Mouse (Mus musculus) urinary bladder, postnatal 10 days (tissue): ENCODE measurements around the gene BC029722.
A peak's percentile ranks its signal among the peaks of the same experiment; 100 is the strongest.

Source experiments
- DNase-seq: peaks from one replicate; pipeline ENCODE4 v3.0.0; 2022; ENCODE audit warnings: low spot score

BC029722 gene

DNA sequence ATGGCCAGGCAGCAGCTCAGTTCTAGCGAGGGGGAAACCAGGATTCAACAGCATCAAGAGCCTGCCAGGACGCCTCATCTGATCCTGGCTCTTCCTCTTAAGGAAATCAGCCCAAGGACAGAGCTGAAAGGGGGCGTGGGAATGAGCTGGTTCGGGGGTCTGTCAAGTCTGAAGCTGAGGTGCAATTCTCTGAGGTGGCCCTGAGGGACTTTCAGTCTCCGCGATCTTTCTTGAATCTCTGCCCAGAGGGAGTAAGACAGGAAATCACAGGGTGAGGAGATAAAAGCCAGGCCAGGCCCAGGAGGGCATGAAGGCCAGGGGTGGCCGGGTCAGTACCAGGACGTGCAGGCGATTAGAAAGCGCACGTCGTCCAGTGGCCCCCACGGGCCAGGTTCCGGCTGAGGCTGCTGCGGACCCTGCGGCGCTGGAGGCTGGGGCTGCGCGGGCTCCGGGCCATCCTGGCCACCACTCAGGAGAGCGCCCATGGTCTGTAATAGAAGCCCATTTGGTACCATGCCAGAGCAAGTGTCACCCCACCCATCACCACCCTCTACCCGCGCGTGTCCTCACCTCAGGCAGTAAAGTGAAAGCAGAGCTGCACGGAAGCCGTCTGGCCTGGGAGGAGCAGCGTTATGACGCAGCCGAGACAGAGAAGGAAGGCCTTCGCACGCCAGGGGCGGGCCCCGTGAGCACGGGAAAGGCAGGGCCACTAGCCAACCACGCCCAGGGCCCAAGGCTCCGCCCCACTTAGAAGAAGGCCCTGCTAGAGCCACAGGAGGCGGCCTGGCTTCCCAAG is 432 bp downstream of the BC029722 start:
- peak; percentile 78 for DNase-seq

DNA sequence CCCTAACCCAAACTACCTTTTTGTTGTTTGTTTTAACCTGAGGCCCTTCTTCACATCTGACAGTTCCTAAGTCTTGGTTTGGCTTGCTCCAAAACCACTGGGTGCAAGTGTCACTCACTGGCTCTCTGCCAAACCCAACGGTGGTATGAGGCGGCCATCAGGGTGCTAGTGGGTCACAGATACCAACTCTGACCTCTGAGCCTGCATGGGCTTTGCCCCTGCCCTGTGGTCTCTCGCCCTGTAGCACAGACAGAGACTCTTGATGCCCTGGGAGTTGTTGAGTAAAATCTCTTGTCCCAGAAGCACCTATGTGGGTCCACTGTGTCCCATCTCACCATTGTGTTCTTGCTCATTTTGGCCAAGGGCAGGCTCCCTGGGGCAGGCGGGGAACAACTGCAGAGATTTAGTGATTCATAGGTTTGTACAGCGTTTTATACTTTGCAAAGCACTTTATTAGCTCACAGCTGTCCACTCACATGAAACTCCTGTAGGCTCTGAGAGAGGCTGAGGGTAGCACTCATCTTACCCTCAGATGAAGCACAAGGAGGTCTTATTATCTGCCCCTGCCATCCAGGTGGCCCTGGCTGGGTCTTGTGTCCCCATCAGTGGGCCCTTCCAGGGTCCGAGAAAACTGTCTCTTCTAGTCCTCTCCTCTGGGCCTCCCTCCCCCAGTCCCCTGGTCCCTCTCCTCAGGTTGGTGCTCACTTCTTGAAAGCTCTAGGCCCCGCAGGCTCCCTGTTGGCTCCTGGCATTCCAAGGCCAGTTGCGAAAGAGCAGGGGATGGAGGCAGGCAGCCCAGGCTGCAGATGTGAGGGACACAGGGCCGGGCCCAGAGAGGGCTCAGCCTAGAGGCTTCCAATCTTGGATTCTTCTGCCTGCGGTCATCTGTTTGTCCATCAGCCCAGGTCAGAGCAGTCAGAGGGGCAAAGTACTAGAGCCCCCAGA is 1.7 kb downstream of the BC029722 start:
- DNase-seq = no peak

DNA sequence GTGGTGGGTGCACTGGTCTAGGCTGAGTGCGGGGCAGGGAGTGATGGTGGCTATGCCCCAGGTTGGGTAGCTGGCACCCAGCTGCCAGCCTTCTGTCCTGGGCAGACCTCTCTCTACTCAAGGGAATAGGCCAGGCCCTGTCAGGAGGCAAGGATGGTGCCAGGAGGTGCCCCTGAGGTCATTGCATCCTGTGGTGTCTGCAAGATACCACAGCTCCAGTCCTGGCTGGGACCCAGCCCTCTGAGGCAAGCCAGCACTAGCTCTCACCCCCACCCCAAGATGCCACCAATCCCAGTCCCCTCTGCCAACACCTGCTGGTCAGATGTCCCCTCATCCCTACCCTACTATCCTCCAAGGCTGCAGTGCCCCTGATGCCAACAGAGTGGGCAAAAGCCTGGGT is 3.0 kb downstream of the BC029722 start:
- DNase-seq = no peak

DNA sequence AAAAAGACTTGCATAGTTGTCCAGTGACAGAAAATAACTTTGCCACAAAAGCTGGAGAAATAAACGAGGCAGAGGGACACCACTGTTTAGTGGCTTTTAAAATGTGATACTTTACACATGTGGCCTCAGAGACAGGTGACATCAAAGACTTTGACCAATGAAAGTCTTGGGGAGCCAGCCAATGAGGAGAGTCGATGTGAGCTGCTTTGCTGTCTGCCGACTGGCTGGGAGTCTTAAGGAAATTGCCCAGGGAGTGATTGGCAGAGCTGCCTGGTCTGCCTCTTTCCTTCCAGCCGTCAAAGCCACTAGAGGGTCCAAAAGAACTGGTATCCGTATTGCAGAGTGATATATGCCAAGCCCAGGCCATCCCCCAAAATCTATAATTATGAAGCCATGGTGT is 4.4 kb downstream of the BC029722 start:
- DNase-seq = no peak

DNA sequence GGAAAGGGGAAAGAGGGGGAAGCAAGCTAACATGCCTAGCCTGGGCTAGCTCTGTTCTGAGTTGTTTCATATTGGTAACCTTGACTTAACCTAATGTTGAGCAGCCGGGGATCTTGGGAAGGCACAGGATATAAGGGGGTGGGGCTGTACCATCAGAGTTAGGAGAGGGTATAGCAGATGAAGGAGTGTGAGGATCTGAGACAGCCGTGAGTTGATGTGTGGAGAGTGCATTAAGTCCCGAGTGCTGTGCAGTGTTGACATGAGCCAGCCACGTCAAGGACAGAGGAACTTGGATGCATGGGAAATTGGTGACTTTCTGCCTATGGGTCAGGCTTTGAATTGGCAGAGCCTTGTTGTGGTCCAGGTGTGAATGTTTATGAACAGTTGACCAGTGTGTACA is 6.6 kb downstream of the BC029722 start:
- DNase-seq = no peak

DNA sequence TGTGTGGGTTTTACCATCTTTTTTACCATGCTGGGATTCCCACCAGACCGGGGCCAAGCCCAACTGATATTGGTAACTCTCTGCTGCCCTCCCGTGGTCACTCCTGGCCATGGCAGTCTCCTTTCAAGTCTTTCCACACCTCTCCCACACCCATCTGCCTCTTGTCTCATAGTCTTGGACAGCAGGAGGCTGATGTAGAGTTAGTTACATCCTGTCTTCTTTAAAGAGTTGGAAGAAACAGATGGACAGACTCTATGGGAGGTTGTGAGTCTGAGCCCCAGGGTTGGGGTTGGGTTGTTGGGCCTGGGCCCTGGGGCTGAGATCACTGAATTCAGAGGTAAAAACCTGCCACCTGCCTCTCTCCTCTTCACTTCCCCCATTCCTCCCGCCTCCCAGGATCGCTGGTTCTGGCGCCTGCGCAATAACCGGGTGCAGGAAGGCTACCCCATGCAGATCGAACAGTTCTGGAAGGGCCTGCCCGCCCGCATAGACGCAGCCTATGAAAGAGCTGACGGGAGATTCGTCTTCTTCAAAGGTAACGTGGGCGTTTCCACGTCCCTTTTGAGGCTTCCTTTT is 7.3 kb downstream of the BC029722 start:
- no peak for DNase-seq

DNA sequence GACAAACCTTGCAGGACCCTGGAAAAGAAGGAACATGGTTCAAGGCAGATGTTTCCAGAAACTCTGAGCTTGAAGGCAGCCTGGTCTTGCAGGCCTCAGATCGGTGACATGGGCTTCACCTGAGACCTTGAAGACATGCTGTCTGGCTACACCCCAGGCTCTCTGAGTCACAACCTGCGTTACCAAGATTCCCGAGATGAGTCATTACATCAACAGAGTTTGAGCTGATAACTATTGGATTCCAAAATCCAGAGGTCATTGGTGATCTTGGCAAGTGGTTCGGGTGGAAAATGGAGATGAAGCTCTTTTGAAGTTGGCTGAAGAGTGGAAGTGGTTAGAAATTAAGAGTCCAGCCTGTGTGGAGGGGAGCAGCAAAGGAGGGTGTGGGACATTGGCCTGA is 9.6 kb downstream of the BC029722 start:
- no peak for DNase-seq

DNA sequence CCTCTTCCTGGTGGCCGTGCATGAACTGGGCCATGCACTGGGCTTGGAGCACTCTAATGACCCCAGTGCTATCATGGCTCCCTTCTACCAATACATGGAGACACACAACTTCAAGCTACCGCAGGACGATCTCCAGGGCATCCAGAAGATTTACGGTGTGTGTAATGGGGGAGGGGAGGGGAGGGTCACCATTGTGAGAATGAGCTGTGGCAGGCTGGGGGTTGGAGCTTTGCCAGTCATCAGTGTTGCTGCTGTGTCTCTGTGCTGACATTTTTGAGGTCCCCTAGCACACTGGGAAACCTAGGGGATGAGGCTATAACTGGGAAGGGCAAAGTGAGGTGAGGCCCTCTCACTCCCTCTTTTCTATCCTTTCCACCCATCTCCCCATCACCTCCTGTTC is 11.8 kb downstream of the BC029722 start:
- DNase-seq = no peak

DNA sequence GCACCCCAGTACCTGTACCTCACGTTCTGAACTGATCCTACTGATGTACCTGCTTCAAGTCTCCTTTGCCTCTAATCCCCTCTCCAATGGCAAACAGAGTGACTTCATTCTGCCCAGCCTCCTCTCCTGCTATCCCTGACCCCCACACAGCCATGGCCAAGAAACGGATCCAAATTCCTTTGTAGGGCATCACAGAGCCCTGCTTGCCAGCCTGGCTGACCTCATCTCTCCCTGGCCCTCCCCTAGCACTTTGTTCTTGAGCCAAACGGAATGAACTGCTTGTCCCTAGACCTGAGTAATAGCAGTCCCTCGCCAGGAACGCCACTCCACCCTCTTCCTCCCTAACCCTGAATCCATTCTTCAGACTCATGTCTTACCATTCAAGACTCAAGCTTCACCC is 12.7 kb downstream of the BC029722 start:
- DNase-seq = no peak

DNA sequence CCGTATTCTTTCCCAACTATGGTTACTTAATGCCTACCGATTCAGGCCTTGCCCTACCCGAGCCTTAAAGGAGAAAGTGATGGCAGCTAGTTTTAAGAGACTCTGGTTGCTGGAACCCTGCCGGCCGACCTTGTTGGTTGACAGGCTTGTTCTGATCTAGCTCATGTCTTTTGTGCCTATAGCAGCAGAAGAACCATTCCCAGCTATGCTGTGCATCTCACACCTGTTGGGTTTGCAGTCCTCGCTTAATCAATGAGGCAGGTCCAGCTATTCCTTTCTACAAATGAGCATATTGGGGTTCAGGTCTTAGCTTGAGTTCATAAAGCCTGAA is 13.3 kb downstream of the BC029722 start:
- DNase-seq = no peak

DNA sequence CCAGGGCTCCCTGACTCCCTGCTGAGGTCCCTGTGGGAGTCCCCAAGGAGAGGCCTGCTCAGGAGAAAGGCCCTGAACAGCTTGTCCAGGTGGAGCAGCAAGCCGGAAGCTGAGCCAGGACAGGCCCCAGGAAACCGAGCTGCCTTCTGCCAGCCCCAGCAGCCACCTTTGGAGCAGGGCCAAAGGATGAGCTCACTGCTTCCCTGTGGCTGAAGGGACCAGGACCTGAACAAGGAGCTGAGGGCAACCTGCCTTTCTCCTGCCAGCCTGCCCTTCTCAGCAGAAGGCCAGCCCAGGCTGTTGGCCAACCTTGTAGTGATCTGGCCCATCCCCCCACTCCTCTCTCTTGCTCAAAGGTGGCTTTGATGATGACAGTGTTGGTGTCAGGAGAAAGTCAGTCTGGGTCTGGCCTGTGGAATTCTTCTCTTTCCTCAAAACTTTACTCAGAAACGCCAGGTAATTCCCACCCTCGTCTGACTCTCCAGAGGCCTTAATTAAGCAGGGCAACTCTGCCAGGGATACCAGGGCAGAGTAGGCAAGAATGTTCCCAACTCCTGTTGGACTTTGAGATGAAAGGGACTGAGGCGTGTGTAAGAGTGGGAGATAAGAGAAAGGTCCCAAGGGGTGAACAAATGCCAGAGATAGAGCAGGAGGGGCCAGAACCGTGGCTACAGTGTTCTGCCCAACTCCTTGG is 13.8 kb downstream of the BC029722 start:
- DNase-seq = no peak

DNA sequence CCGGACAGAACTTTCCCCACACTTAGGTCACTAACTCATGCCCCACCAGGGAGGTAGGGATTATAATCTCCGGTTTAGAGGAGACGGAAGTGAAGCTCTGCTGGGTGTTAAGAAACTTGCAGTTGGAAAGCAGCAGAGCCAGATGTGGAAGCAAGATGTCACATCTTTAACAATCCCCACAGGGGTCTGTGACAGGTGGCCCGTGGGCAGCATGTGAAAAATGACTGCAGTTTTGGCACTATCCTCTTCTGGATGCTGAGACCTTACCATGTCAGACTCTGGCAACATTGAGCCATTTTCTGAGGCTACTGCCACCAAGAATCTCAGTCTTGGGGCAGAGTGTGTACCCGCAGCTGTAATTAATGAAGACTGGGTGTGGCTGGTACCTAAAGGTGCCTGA is 15.2 kb downstream of the BC029722 start:
- no peak for DNase-seq

DNA sequence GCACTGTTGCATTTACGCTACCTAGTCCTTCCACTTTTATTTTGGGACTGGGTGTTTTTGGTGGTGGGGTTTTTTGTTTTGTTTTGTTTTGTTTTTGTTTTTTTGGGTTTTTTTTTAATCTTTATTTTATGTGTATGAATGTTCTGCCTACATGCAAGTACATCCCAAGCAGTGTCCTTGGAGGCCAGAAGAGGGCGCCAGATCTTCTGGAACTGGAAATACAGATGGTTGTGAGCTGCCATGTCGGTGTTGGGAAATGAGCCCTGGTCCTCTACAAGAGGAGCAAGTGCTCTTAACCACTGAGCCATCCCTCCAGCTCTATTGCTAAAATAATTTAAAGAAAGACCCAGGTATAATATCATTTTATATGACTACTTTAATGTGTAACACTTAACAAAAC is 16.5 kb downstream of the BC029722 start:
- DNase-seq = no peak

DNA sequence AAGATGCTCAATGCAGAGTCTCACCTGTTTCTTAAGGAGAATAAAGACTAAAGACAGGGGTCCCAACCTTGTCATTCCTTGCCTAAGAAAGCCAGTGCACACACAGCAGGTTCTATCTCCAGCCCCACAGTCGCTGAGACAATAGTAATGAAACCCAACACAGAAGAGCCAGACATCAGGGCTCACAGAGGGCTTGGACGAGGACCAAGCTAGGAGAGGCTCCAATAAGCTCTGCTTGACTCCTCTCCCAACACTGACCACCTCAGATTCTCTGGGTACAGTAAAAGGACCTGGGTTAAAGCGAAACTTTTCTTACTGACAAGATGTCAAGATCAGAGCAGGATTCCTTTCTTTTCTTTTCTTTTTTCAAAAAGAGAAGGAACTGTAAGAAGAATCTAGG is 20.6 kb downstream of the BC029722 start:
- no peak for DNase-seq

DNA sequence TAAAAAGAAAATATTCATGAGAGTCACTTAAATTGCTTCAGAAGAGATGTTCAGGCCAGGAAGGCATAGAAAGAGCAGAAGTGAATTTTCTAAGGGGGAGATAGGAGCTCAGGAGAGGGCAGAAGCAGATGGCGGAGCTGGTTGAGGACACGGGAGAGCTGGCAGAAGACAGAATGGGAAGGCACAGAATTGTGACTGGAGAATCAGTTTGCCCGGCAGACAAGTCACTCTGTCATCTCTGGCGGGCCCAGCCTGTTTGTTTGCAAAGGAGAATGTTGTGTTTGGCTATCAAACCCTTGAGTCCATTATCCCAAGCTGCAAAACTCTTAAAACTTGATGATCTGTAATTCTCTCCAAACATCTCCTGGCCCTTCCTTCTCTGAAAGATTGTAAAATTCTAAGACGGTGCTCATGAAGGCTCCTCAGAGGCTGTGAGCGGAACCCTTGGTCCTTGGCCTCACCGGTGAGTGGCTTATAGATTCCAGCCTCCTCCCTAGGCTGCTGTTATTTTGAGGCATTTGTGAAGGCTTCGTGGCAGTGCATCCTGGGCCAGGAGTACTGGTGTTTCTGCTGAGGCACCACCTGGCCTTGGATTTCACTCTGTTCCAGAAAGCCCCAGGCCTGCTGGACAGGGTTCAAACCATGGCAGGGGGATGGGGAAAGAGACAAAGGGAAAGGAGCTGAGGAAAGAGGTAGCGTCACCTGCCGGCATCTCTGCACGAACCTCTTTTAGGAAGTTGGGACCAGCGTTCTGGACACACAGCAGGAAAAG is 24.4 kb downstream of the BC029722 start:
- no peak for DNase-seq

DNA sequence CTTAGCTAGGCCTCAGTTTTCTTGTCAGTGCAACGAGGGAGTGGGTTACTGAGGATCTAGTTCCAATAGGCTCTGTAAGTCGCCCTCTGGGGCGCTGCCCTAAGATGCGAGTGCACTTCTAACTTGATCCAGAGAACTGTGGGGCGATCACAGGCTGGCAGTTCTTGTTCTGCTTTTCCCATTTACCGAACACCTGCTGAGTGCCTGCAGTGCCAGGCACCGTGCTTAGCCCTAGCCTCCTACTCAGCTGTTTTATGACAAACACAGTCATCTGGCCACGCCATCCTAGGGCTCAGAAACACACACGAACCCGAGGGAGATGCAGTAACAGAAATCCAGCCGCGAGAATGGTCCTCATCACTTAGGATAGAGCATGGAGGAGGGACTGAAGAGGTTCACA is 26.3 kb downstream of the BC029722 start:
- DNase-seq = no peak

DNA sequence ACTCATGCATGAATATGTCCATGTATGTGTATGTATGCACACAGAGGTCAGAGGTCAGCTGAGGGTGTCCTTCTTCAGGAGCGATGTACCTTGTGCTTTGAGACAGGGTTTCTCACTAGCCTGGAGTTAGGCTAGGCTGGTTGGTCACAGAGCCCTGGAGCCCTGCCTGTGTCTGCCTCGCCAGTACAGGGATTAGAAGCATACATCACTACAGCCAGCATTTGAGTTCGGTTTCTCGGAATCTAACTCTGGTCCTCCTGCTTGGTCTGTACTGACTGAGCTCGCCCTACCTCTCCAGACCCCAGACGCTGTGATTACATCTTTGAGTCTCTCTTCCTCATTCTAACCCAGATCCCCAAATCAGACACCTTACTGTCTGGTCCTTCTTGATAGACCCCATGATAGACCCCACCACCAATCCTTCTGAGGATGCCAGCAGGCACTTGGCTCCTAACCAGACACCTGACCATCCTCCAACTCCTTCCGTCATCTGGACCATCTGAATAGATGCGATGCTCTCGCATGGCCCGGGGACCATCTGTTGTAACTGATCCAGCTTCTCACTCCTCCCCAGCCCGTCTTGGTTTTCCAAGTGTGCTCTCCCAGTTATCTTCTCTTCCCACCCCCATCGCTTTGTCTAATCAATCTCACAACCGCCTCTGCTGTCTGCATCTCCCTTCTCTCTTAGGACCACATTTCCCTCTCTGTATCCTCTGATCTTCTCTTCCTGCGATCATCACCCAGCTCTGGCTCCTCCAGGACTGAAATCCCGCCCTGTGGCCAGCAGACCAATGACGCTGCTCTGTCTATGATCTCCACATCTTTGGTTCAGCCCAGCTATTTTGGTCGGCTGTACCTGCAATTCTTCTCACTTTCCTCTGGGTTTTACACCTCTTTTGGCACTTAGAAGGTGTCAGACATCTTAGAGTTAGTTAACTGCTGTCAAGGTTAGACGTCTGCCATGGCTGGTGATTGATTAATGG is 31.0 kb downstream of the BC029722 start:
- no peak for DNase-seq

DNA sequence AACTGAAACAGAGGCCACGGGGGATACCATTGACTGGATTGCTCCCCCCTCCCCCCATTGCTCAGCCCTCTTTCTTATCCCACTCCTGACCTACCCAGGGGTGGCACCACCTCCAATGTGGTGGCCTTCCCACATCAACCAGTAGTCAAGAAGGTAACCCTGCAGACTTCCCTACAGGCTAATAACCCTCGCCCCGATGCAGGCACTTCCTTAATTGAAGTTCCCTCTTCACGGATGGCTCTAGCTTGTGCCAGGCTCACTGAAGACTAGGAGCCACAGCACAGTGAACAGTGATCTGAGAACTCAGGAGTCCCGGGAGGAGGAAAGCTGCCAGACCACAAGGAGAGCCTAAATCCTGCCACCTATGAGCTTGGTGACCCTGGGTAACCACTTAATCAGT is 32.3 kb downstream of the BC029722 start:
- DNase-seq = no peak

DNA sequence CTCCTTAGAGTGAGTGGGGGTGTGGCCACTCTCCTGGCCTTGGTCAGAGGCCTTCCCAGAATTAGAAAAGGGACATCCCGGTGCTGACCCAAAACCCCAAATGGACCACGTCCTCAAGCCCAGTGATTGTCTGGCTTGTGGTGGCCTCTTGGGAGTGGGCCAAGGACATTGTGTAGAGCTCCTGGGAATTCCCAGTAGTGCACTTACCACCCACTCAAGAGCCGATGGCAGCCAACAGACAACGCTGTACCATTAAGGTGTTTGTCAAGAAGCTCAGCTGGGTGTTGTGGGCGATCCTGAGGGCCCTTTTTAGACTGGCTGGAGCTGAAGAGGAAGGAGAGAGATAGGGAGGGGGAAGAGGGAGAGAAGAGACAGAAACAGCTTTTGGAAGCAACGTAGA is 34.7 kb downstream of the BC029722 start:
- DNase-seq = no peak

DNA sequence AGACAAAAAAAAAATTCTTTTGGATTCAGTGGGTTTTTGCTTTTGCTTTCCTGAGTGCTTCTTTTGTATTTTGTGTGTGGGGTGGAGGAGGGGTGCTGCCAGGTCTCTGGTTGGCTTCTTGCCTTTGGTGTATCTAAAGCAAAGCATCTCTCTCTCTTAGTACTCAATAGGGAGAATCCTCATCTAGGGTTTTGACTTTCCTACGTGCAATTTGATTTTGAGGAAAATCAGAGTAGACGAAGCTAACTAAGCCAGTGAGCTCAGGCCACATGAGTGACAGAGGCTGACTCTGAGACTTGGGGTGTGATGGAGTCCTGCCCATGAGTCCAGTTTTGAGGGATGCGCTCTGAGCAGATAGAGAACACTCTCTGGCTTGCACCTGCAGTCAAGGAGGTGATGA is 39.7 kb downstream of the BC029722 start:
- no peak for DNase-seq

DNA sequence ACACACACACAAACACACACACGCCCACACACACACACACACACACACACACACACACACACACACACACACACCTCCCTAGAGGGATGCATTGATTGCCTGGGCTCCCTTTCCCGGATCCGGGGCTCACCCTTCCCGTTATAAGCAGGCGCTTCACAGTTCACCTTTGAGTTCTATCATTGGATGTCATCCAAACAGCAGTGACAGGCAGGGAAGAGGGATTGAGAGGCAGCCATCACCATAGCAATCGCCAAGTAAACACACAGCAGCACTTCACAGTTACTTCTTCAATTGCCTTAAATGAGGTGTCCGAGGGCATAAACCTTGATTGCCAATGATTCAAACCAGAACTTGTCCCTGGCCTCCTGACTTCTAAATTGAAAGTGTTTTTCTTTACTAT is 40.2 kb downstream of the BC029722 start:
- no peak for DNase-seq
